Mouse (Mus musculus) erythroid progenitor cell, adult 5-6 weeks (primary cell): ENCODE results near the gene Muc16. TPM values are rescaled to one million over a fixed set of nuclear protein-coding genes. Genes with fewer than 3 reads are reported as not detected.

ENCODE experiments used
- ATAC-seq: replicated peaks from 2 replicates; pipeline ENCODE4 v1.8.0; 2016; ENCODE audit warnings: moderate number of reproducible peaks, mild to moderate bottlenecking, moderate TSS enrichment, inconsistent platforms; ENCODE audit not compliant: poor library complexity, low FRiP score, severe bottlenecking
- total RNA-seq, 2 experiments: library from RNA; stranded (forward) in 1 of 2; stranded (reverse) in 1 of 2; fragments of 150-400 nt in 1 of 2; fragments of 186-747, 209-891 nt in 1 of 2; gene quantifications; 2 replicates each; pipeline versions ENCODE4 v1.2.3 to v1.2.4; 2015 to 2017; ENCODE audit warnings: low replicate concordance in 2 of 2

The Muc16 gene
- total RNA-seq (2015; ENCODE audit: low replicate concordance) (not detected in 2 replicates), total RNA-seq (2017; ENCODE audit: low replicate concordance) (not detected in 2 replicates)

GRCm38 (mm10) chr9:18674480-18675154, at the start of gene Muc16:
Muc16 (minus strand) TSS chr9:18674530.
- ATAC-seq = no peak

GRCm38 (mm10) chr9:18722712-18723099, 48.4 kb upstream of the Muc16 start:
- ATAC-seq = no peak

GRCm38 (mm10) chr9:18721931-18722711, 47.8 kb upstream of the Muc16 start:
- no peak for ATAC-seq

GRCm38 (mm10) chr9:18721011-18721410, 46.7 kb upstream of the Muc16 start:
- ATAC-seq = no peak

DNA sequence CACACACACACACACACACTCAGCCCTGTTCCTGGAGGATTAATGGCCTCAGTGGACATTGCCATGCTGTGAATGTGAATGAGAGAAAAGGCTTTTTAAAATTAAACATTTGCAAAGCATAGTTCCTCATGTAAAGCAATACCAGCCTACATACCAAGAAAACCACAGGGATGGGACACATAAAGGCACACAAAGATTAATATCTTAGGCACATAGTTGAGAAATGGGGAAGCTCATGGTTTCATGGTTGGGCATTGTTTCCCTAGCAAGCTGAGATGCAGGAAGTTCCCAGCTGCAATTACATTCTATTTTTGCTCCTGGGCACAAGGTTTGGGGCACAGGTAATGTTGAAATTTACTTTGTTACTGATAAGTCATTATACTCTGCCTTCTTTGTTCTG, 31.3 kb upstream of the Muc16 start:
- ATAC-seq = no peak

DNA sequence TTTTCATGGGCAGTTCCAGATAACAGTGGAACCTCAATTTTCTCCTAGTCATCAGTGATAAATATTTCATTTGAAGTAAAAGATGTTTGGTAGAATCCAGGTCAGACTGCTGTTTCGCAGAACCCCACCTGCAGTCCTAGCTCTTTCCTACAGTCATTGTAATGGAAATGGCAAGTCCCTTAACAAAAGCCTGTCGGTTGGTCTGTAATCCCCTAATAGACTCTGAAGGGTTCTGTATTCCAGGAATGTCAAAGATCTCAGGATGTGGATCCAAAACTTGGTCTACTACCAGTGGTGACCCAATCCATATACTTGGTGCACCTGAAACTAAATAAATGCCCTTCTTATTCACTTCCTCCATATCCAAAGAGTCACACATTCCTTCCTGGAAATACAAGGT, 76.0 kb downstream of the Muc16 start:
- no peak for ATAC-seq

GRCm38 (mm10) chr9:18508098-18508497, 166.2 kb downstream of the Muc16 start:
- no peak for ATAC-seq

- no peak for ATAC-seq
Observed at GRCm38 (mm10) chr9:18478168-18478567, 196.2 kb downstream of the Muc16 start, which contains the start of the genes Zfp558 and Mbd3l1. Zfp558 (minus strand) TSS chr9:18478268. Mbd3l1 (plus strand) TSS chr9:18478359.

DNA sequence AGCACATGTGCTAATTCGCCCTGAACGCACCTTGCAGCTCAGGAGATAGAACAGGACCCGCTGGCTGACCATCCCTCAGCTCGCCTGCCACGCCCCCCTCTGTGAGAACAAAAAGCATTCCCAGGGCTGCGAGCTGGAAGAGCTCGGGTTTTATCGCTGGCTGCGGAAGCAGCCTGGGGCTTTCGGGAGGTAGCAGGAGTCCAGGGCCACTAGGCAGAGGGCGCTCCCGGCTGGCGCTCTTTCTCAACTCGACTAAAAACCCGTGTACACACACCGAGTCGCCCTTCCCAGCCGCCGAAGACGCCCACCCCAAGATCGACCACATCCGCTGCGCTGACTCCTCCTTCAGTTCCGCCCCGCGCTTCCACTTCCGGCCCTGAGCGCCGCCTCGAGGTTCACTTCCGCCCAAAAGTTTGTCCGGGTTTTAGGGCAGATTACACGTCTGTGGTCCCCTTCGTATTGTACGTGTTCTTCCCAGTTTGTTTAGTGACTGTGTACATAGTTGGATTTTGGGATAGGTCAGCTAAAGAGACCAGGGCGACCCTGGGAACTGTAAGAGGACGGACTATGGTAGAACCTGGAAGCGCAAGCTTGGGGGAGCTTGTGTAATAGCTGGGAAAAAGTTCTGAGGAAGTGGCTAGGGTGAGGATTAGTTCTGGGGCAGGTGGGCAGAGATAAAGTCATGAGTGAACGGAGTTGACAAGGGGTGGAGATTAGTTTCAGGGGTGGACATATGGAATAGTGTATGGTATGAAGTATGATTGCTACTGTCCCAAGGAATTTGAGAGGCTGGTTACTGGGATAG, 200.8 kb downstream of the Muc16 start:
- ATAC-seq = peak; percentile 49; the same call in 1 of the 2 replicates

- ATAC-seq = no peak
Observed at GRCm38 (mm10) chr9:18468005-18468404, 206.3 kb downstream of the Muc16 start.

- ATAC-seq = no peak
Observed at GRCm38 (mm10) chr9:18467350-18467749, 207.0 kb downstream of the Muc16 start.

- ATAC-seq = no peak
Observed at GRCm38 (mm10) chr9:18456520-18456919, 217.8 kb downstream of the Muc16 start.

Other genes starting within 250 kb of the Muc16 start
- not detected in 2 replicates for gene Mbd3l2, start 243.9 kb downstream of the Muc16 start, total RNA-seq (2015; ENCODE audit: low replicate concordance)
- gene Mbd3l2, start 243.9 kb downstream of the Muc16 start, total RNA-seq (2017; ENCODE audit: low replicate concordance) = not detected in 2 replicates
- not detected in 2 replicates for gene Zfp558, start 196.3 kb downstream of the Muc16 start, total RNA-seq (2015; ENCODE audit: low replicate concordance)
- gene Zfp558, start 196.3 kb downstream of the Muc16 start, total RNA-seq (2017; ENCODE audit: low replicate concordance) = not detected in 2 replicates
- not detected in 2 replicates for gene Mbd3l1, start 196.2 kb downstream of the Muc16 start, total RNA-seq (2015; ENCODE audit: low replicate concordance)
- not detected in 2 replicates for gene Mbd3l1, start 196.2 kb downstream of the Muc16 start, total RNA-seq (2017; ENCODE audit: low replicate concordance)
- gene Olfr24, start 89.5 kb upstream of the Muc16 start, total RNA-seq (2015; ENCODE audit: low replicate concordance) = not detected in 2 replicates
- gene Olfr24, start 89.5 kb upstream of the Muc16 start, total RNA-seq (2017; ENCODE audit: low replicate concordance) = not detected in 2 replicates
- not detected in 2 replicates for gene Olfr828, start 145.0 kb upstream of the Muc16 start, total RNA-seq (2015; ENCODE audit: low replicate concordance)
- gene Olfr828, start 145.0 kb upstream of the Muc16 start, total RNA-seq (2017; ENCODE audit: low replicate concordance) = not detected in 2 replicates
- not detected in 2 replicates for gene Olfr829, start 180.4 kb upstream of the Muc16 start, total RNA-seq (2015; ENCODE audit: low replicate concordance)
- not detected in 2 replicates for gene Olfr829, start 180.4 kb upstream of the Muc16 start, total RNA-seq (2017; ENCODE audit: low replicate concordance)
- gene Olfr830, start 200.2 kb upstream of the Muc16 start, total RNA-seq (2015; ENCODE audit: low replicate concordance) = not detected in 2 replicates
- gene Olfr830, start 200.2 kb upstream of the Muc16 start, total RNA-seq (2017; ENCODE audit: low replicate concordance) = not detected in 2 replicates